Mouse (Mus musculus): ENCODE results near the gene Sh3bp1. TPM values are rescaled to one million over a fixed set of nuclear protein-coding genes. Genes with fewer than 3 reads are reported as not detected.

Gene Sh3bp1
- total RNA-seq, 2 experiments from 2014 or later, result 8.8 to 15.2 TPM

- peak; percentile 89 for ATAC-seq (replicated peaks; ENCODE audit: low FRiP score, poor library complexity, severe bottlenecking)
These were observed 35.3 kb downstream of the Sh3bp1 start, which contains the start of gene Nol12 for GRCm38 (mm10) chr15:78934784-78935320. Nol12 (plus strand) TSS chr15:78934933.

DNA sequence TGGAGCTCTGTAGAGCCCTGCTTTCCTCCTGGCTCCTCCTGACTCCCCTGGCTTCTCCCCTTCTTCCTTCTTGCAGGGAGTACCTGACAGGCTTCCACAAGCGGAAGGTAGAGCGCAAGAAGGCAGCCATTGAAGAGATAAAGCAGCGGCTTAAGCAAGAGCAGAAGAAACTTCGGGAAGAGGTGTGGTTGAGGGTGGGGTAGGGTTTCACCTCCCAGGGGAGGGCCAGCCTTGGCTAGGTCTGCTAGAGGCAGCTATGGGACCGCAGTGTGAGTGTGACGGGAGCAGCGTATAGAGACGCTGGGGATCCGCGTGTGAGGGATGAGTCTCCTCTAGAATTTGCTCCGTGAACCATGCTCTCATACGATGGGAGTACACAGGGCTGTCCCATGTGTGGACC, 36.8 kb downstream of the Sh3bp1 start:
- no peak for ATAC-seq (replicated peaks; ENCODE audit: low FRiP score, poor library complexity, severe bottlenecking)

DNA sequence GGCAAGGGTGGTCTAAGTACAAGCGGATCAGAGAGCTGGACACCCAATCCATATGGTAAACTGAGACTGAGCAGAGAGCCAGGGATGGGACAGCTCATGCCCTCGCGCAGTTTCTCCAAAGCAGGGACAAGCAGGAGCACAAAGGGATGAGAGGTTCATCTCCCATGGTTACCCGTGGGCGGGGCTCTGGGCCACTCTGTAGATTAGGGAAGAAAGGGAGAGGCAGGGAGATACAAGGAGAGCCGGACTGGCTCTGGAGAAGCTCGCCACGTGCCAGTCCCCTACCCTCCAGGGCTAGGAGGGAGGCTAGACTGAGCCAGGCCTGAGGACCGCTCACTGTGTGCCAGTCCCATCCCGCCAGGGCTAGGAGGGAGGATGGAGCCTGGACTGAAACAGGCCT, 37.7 kb downstream of the Sh3bp1 start:
- ATAC-seq (replicated peaks; ENCODE audit: low FRiP score, poor library complexity, severe bottlenecking), result no peak

- ATAC-seq (replicated peaks; ENCODE audit: low FRiP score, poor library complexity, severe bottlenecking), result no peak
These were observed 38.4 kb downstream of the Sh3bp1 start for GRCm38 (mm10) chr15:78937963-78938362.

DNA sequence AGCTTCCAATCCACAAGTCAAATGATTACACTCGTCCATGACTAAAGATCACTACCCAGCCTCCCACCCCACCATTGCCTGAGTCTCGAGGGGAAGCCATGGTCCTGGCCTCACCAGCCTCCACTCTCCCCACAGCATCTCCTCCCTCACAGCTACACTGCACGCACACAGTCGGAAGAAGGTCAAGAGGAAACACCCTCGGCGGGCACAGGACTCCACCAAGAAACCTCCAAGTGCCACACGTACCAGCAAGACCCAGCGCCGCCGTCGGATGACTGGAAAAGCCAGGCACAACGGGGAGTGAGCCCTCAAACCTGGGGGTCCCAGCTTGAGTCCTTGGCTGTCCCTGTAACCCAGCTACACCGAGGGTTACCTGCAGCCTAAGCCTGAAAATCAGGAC, 40.8 kb downstream of the Sh3bp1 start:
- no peak for ATAC-seq (replicated peaks; ENCODE audit: low FRiP score, poor library complexity, severe bottlenecking)

DNA sequence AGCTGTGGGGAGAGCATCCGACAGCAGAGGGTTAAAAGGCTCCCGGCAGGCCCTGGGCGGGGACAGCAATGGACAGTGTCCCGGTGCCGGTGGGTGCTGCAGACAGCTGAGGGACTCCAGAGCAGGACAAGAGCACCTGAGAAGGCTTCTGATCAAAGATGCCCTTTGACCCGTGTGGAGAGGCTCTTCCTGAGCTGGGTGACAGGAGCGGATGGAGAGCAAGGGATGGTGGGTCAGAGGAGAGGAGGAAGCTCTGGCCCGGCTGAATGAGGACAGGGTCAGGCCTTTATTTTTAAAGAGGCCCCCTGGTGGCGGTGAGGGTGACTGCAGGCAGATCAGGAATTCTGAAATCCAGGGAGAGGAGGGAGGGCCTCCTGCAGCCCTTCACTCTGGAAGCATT, 43.1 kb downstream of the Sh3bp1 start:
- peak; percentile 78 for ATAC-seq (replicated peaks; ENCODE audit: low FRiP score, poor library complexity, severe bottlenecking)

GRCm38 (mm10) chr15:78946232-78946631, 46.7 kb downstream of the Sh3bp1 start:
- ATAC-seq (replicated peaks; ENCODE audit: low FRiP score, poor library complexity, severe bottlenecking), result no peak

GRCm38 (mm10) chr15:78947657-78948056, 48.1 kb downstream of the Sh3bp1 start, which contains the start of gene Triobp:
Triobp (plus strand) TSS chr15:78947724.
- peak; percentile 78 for ATAC-seq (replicated peaks; ENCODE audit: low FRiP score, poor library complexity, severe bottlenecking)

GRCm38 (mm10) chr15:78948152-78948725, 48.7 kb downstream of the Sh3bp1 start:
- no peak for ATAC-seq (replicated peaks; ENCODE audit: low FRiP score, poor library complexity, severe bottlenecking)

DNA sequence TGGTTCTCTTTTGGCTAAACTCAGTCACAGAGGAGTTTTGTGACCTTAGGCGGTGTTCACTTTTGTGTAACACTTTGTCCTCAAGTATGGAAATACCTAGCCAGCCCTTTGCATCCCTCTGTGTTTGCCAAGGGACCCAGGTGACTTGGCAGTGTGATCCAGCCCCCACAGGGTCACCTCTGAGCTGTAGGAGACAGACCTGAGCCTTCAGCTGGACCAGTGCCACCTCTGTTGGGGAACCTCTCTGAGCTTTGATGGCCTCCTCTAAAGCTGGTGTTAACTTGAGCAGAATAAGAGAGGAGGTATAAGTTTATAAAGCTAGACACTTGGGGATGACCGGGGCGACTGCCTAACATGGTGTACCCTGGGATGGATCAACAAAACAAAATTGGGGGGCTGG, 49.3 kb downstream of the Sh3bp1 start:
- no peak for ATAC-seq (replicated peaks; ENCODE audit: low FRiP score, poor library complexity, severe bottlenecking)

- ATAC-seq (replicated peaks; ENCODE audit: low FRiP score, poor library complexity, severe bottlenecking), result no peak
These were observed 56.1 kb downstream of the Sh3bp1 start for GRCm38 (mm10) chr15:78955663-78956062.

- ATAC-seq (replicated peaks; ENCODE audit: low FRiP score, poor library complexity, severe bottlenecking), result peak; percentile 50; the same call in 1 of the 2 replicates
These were observed 56.8 kb downstream of the Sh3bp1 start for GRCm38 (mm10) chr15:78956351-78956750.

GRCm38 (mm10) chr15:78957021-78957420, 57.5 kb downstream of the Sh3bp1 start:
- ATAC-seq (replicated peaks; ENCODE audit: low FRiP score, poor library complexity, severe bottlenecking), result no peak

DNA sequence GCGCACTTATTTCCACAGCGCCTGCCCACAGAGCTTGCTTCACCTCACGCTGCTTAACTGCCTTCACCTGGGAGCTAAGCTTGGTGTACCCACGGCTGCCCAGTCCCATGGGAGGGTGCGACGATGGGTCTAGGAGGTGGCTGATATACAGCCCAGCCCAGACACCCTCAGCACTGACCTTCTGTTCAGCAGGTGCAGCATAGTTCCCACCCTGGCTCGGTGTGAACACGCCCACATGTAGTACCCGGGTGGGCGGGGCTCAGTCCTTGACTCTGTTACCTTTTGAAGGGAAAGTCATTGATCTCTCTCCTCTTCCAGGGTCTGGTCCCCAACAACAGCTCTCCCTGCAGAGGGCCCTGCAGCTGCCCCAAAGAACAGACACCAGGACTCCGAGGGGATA, 60.0 kb downstream of the Sh3bp1 start:
- ATAC-seq (replicated peaks; ENCODE audit: low FRiP score, poor library complexity, severe bottlenecking), result no peak

DNA sequence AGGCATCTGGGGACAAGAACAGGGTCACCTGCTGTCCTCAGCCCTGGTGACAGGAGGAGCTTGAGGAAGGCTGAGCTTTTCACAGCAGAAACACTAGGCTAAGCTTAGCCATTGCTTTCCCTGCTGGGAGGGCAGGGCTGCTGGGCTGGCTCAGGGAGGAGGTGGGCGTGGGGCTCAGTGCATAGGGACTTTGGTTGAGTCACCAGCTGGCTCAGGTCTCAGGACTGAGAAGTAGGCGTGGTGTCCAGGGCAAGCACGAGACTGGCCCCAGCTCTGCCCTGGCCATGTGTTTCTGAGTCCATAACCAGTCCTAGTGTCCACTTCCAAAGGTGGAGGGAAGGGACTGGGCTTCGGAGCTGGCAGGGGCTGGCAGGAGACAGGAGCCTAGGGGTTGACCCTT, 60.5 kb downstream of the Sh3bp1 start:
- ATAC-seq (replicated peaks; ENCODE audit: low FRiP score, poor library complexity, severe bottlenecking), result no peak

Other genes starting within 250 kb of the Sh3bp1 start
- not detected in 2 replicates for gene Elfn2, start 181.0 kb upstream of the Sh3bp1 start, total RNA-seq (2015; ENCODE audit: low replicate concordance)
- gene Elfn2, start 181.0 kb upstream of the Sh3bp1 start, total RNA-seq (2017; ENCODE audit: low replicate concordance), result 0.09 TPM in 1 of 2 replicates, not detected in the other
- 0.38 and 1.7 TPM in 2 replicates for gene Mfng, start 126.3 kb upstream of the Sh3bp1 start, total RNA-seq (2015; ENCODE audit: low replicate concordance)
- gene Mfng, start 126.3 kb upstream of the Sh3bp1 start, total RNA-seq (2017; ENCODE audit: low replicate concordance), result 0.17 and 0.98 TPM in 2 replicates
- gene Card10, start 96.7 kb upstream of the Sh3bp1 start, total RNA-seq (2015; ENCODE audit: low replicate concordance), result 0.58 TPM in 1 of 2 replicates, not detected in the other
- 0.56 TPM in 1 of 2 replicates, not detected in the other for gene Card10, start 96.7 kb upstream of the Sh3bp1 start, total RNA-seq (2017; ENCODE audit: low replicate concordance)
- gene Cdc42ep1, start 57.1 kb upstream of the Sh3bp1 start, total RNA-seq (2015; ENCODE audit: low replicate concordance), result not detected in 2 replicates
- 0.70 TPM in 1 of 2 replicates, not detected in the other for gene Cdc42ep1, start 57.1 kb upstream of the Sh3bp1 start, total RNA-seq (2017; ENCODE audit: low replicate concordance)
- gene Lgals2, start 44.2 kb upstream of the Sh3bp1 start, total RNA-seq (2015; ENCODE audit: low replicate concordance), result not detected in 2 replicates
- not detected in 2 replicates for gene Lgals2, start 44.2 kb upstream of the Sh3bp1 start, total RNA-seq (2017; ENCODE audit: low replicate concordance)
- 6.5 and 17.1 TPM in 2 replicates for gene Gga1, start 22.6 kb upstream of the Sh3bp1 start, total RNA-seq (2015; ENCODE audit: low replicate concordance)
- gene Gga1, start 22.6 kb upstream of the Sh3bp1 start, total RNA-seq (2017; ENCODE audit: low replicate concordance), result 3.5 and 3.7 TPM in 2 replicates
- gene Gm49510, start 101 bp upstream of the Sh3bp1 start, total RNA-seq (2015; ENCODE audit: low replicate concordance), result not detected in 2 replicates
- 0.56 and 0.77 TPM in 2 replicates for gene Gm49510, start 101 bp upstream of the Sh3bp1 start, total RNA-seq (2017; ENCODE audit: low replicate concordance)
- 2.7 and 9.4 TPM in 2 replicates for gene Pdxp, start 14.2 kb downstream of the Sh3bp1 start, total RNA-seq (2015; ENCODE audit: low replicate concordance)
- gene Pdxp, start 14.2 kb downstream of the Sh3bp1 start, total RNA-seq (2017; ENCODE audit: low replicate concordance), result not detected in 2 replicates
- 46.1 and 56.2 TPM in 2 replicates for gene Lgals1, start 27.0 kb downstream of the Sh3bp1 start, total RNA-seq (2015; ENCODE audit: low replicate concordance)
- gene Lgals1, start 27.0 kb downstream of the Sh3bp1 start, total RNA-seq (2017; ENCODE audit: low replicate concordance), result 77.5 and 79.0 TPM in 2 replicates
- 1.5 and 6.1 TPM in 2 replicates for gene Nol12, start 35.2 kb downstream of the Sh3bp1 start, total RNA-seq (2015; ENCODE audit: low replicate concordance)
- 7.6 and 10.7 TPM in 2 replicates for gene Nol12, start 35.2 kb downstream of the Sh3bp1 start, total RNA-seq (2017; ENCODE audit: low replicate concordance)
- gene Triobp, start 48.0 kb downstream of the Sh3bp1 start, total RNA-seq (2015; ENCODE audit: low replicate concordance), result 42.6 and 43.6 TPM in 2 replicates
- 16.3 and 20.9 TPM in 2 replicates for gene Triobp, start 48.0 kb downstream of the Sh3bp1 start, total RNA-seq (2017; ENCODE audit: low replicate concordance)
- 6.5 and 8.6 TPM in 2 replicates for gene H1f0, start 128.7 kb downstream of the Sh3bp1 start, total RNA-seq (2015; ENCODE audit: low replicate concordance)
- gene H1f0, start 128.7 kb downstream of the Sh3bp1 start, total RNA-seq (2017; ENCODE audit: low replicate concordance), result 8.2 and 20.5 TPM in 2 replicates
- not detected in 2 replicates for gene Galr3, start 142.1 kb downstream of the Sh3bp1 start, total RNA-seq (2015; ENCODE audit: low replicate concordance)
- not detected in 2 replicates for gene Galr3, start 142.1 kb downstream of the Sh3bp1 start, total RNA-seq (2017; ENCODE audit: low replicate concordance)
- 12.3 and 20.0 TPM in 2 replicates for gene Ankrd54, start 163.1 kb downstream of the Sh3bp1 start, total RNA-seq (2015; ENCODE audit: low replicate concordance)
- gene Ankrd54, start 163.1 kb downstream of the Sh3bp1 start, total RNA-seq (2017; ENCODE audit: low replicate concordance), result 7.5 and 11.4 TPM in 2 replicates
- 29.4 and 47.6 TPM in 2 replicates for gene Eif3l, start 175.4 kb downstream of the Sh3bp1 start, total RNA-seq (2015; ENCODE audit: low replicate concordance)
- 51.3 and 56.2 TPM in 2 replicates for gene Eif3l, start 175.4 kb downstream of the Sh3bp1 start, total RNA-seq (2017; ENCODE audit: low replicate concordance)
- gene Micall1, start 209.1 kb downstream of the Sh3bp1 start, total RNA-seq (2015; ENCODE audit: low replicate concordance), result 0.77 and 1.9 TPM in 2 replicates
- gene Micall1, start 209.1 kb downstream of the Sh3bp1 start, total RNA-seq (2017; ENCODE audit: low replicate concordance), result 0.68 and 0.98 TPM in 2 replicates
- gene Polr2f, start 241.2 kb downstream of the Sh3bp1 start, total RNA-seq (2015; ENCODE audit: low replicate concordance), result 16.1 and 20.7 TPM in 2 replicates
- gene Polr2f, start 241.2 kb downstream of the Sh3bp1 start, total RNA-seq (2017; ENCODE audit: low replicate concordance), result 10.8 and 13.9 TPM in 2 replicates
- not detected in 2 replicates for gene 1700088E04Rik, start 241.5 kb downstream of the Sh3bp1 start, total RNA-seq (2015; ENCODE audit: low replicate concordance)
- gene 1700088E04Rik, start 241.5 kb downstream of the Sh3bp1 start, total RNA-seq (2017; ENCODE audit: low replicate concordance), result not detected in 2 replicates